Mouse (Mus musculus): ENCODE data around the gene Arl8a.

Arl8a gene

GRCm38 (mm10) chr1:135183448-135183847 is 36.8 kb downstream of the Arl8a start:
- in situ Hi-C loops (cut with MboI; ENCODE audit: low pct_unique_long_range_greater_than_20kb in 1 of 2, low sequenced_read_pairs in 2 of 2, unreplicated experiment in 1 of 2) = loop anchor here (5.0 to 25.0 kb wide), 2 partner anchors 69 to 504 kb away; no protein-coding TSS in a partner anchor

GRCm38 (mm10) chr1:135183941-135184570 is 37.4 kb downstream of the Arl8a start:
- in situ Hi-C loops (cut with MboI; ENCODE audit: low pct_unique_long_range_greater_than_20kb in 1 of 2, low sequenced_read_pairs in 2 of 2, unreplicated experiment in 1 of 2) = loop anchor here (5.0 to 25.0 kb wide), 2 partner anchors 68 to 503 kb away; no protein-coding TSS in a partner anchor

GRCm38 (mm10) chr1:135185936-135186335 is 39.3 kb downstream of the Arl8a start:
- in situ Hi-C loops (cut with MboI; ENCODE audit: low pct_unique_long_range_greater_than_20kb in 1 of 2, low sequenced_read_pairs in 2 of 2, unreplicated experiment in 1 of 2) = loop anchor here in 1 of 2 experiments (25.0 kb wide), 1 partner anchor 501 kb away; no protein-coding TSS in a partner anchor

- in situ Hi-C loops (cut with MboI; ENCODE audit: low pct_unique_long_range_greater_than_20kb in 1 of 2, low sequenced_read_pairs in 2 of 2, unreplicated experiment in 1 of 2) = loop anchor here in 1 of 2 experiments (25.0 kb wide), 1 partner anchor 501 kb away; no protein-coding TSS in a partner anchor
These were observed 39.8 kb downstream of the Arl8a start for GRCm38 (mm10) chr1:135186427-135186826.

- in situ Hi-C loops (cut with MboI; ENCODE audit: low pct_unique_long_range_greater_than_20kb in 1 of 2, low sequenced_read_pairs in 2 of 2, unreplicated experiment in 1 of 2) = loop anchor here in 1 of 2 experiments (25.0 kb wide), 1 partner anchor 500 kb away; no protein-coding TSS in a partner anchor
These were observed 40.4 kb downstream of the Arl8a start for GRCm38 (mm10) chr1:135187016-135187415.

- in situ Hi-C loops (cut with MboI; ENCODE audit: low pct_unique_long_range_greater_than_20kb in 1 of 2, low sequenced_read_pairs in 2 of 2, unreplicated experiment in 1 of 2) = loop anchor here in 1 of 2 experiments (25.0 kb wide), 1 partner anchor 499 kb away; no protein-coding TSS in a partner anchor
These were observed 41.6 kb downstream of the Arl8a start for GRCm38 (mm10) chr1:135188197-135188596.

GRCm38 (mm10) chr1:135189186-135189585 is 42.6 kb downstream of the Arl8a start:
- in situ Hi-C loops (cut with MboI; ENCODE audit: low pct_unique_long_range_greater_than_20kb in 1 of 2, low sequenced_read_pairs in 2 of 2, unreplicated experiment in 1 of 2) = loop anchor here in 1 of 2 experiments (25.0 kb wide), 1 partner anchor 498 kb away; no protein-coding TSS in a partner anchor

- in situ Hi-C loops (cut with MboI; ENCODE audit: low pct_unique_long_range_greater_than_20kb in 1 of 2, low sequenced_read_pairs in 2 of 2, unreplicated experiment in 1 of 2) = loop anchor here in 1 of 2 experiments (25.0 kb wide), 1 partner anchor 493 kb away; no protein-coding TSS in a partner anchor
These were observed 47.7 kb downstream of the Arl8a start for GRCm38 (mm10) chr1:135194335-135194734.

GRCm38 (mm10) chr1:135195907-135196440 is 49.4 kb downstream of the Arl8a start:
- in situ Hi-C loops (cut with MboI; ENCODE audit: low pct_unique_long_range_greater_than_20kb in 1 of 2, low sequenced_read_pairs in 2 of 2, unreplicated experiment in 1 of 2) = loop anchor here in 1 of 2 experiments (25.0 kb wide), 1 partner anchor 491 kb away; no protein-coding TSS in a partner anchor

- in situ Hi-C loops (cut with MboI; ENCODE audit: low pct_unique_long_range_greater_than_20kb in 1 of 2, low sequenced_read_pairs in 2 of 2, unreplicated experiment in 1 of 2) = loop anchor here in 1 of 2 experiments (25.0 kb wide), 1 partner anchor 489 kb away; no protein-coding TSS in a partner anchor
These were observed 51.8 kb downstream of the Arl8a start for GRCm38 (mm10) chr1:135198412-135198811.

- in situ Hi-C loops (cut with MboI; ENCODE audit: low pct_unique_long_range_greater_than_20kb in 1 of 2, low sequenced_read_pairs in 2 of 2, unreplicated experiment in 1 of 2) = loop anchor here in 1 of 2 experiments (25.0 kb wide), 1 partner anchor 488 kb away; no protein-coding TSS in a partner anchor
These were observed 52.6 kb downstream of the Arl8a start for GRCm38 (mm10) chr1:135199014-135199819.

GRCm38 (mm10) chr1:135200400-135200799 is 53.8 kb downstream of the Arl8a start:
- in situ Hi-C loops (cut with MboI; ENCODE audit: low pct_unique_long_range_greater_than_20kb in 1 of 2, low sequenced_read_pairs in 2 of 2, unreplicated experiment in 1 of 2) = no loop called here

- in situ Hi-C loops (cut with MboI; ENCODE audit: low pct_unique_long_range_greater_than_20kb in 1 of 2, low sequenced_read_pairs in 2 of 2, unreplicated experiment in 1 of 2) = no loop called here
These were observed 57.8 kb downstream of the Arl8a start for GRCm38 (mm10) chr1:135204196-135205126.

- in situ Hi-C loops (cut with MboI; ENCODE audit: low pct_unique_long_range_greater_than_20kb in 1 of 2, low sequenced_read_pairs in 2 of 2, unreplicated experiment in 1 of 2) = no loop called here
These were observed 58.6 kb downstream of the Arl8a start for GRCm38 (mm10) chr1:135205257-135205656.

All from mouse embryonic stem cell (cell line).